Mouse (Mus musculus) CH12.LX (cell line): Measurements from ENCODE around the gene 1600014C23Rik. TPM values are rescaled to one million over a fixed set of nuclear protein-coding genes. Genes with fewer than 3 reads are reported as not detected.

ENCODE experiments used
- DNase-seq: peaks from one replicate; pipeline ENCODE4 v3.0.0-alpha.2; 2013; ENCODE audit errors: extremely low read depth
- H3K27ac ChIP-seq: 2 replicates; pipeline ENCODE4 v1.5.1; 2012; ENCODE audit warnings: low read depth, mild to moderate bottlenecking, control low read depth, moderate library complexity; ENCODE audit not compliant: insufficient read depth
- H3K27me3 ChIP-seq: replicated peaks from 2 replicates; pipeline ENCODE3; 2012; ENCODE audit warnings: inconsistent platforms
- H3K36me3 ChIP-seq, 2 experiments: replicated peaks in 1 of 2; 2 replicates each; pipeline versions ENCODE3 to v1.6.1; 2012; ENCODE audit warnings: inconsistent platforms in 1 of 2, low read length in 1 of 2, mild to moderate bottlenecking in 1 of 2, mixed read lengths in 1 of 2, moderate library complexity in 1 of 2; ENCODE audit not compliant: control insufficient read depth in 1 of 2, insufficient read depth in 1 of 2
- H3K4me1 ChIP-seq, 2 experiments: 2 replicates each; pipeline ENCODE4 v1.6.1; 2012; ENCODE audit warnings: inconsistent platforms in 1 of 2, moderate library complexity in 1 of 2; ENCODE audit not compliant: insufficient read depth in 2 of 2, control insufficient read depth in 1 of 2
- H3K4me2 ChIP-seq: 2 replicates; pipeline ENCODE4 v1.6.1; 2012; ENCODE audit warnings: low read depth, mild to moderate bottlenecking, control low read depth; ENCODE audit not compliant: poor library complexity, insufficient read depth, severe bottlenecking
- H3K4me3 ChIP-seq, 3 experiments: fragments of 150-350 bp in 1 of 3; sonication (generic) in 1 of 3; replicated peaks in 1 of 3; 2 replicates each; pipeline versions ENCODE3 to v1.5.1; 2011 to 2012; ENCODE audit warnings: low read depth in 2 of 3, low read length in 2 of 3, mild to moderate bottlenecking in 2 of 3, moderate library complexity in 2 of 3, control low read depth in 1 of 3, improper control_type of control experiment in 1 of 3, inconsistent platforms in 1 of 3, mixed read lengths in 1 of 3; ENCODE audit not compliant: poor library complexity in 1 of 3
- H3K79me2 ChIP-seq: replicated peaks from 2 replicates; pipeline ENCODE4 v1.6.1; 2012; ENCODE audit warnings: mild to moderate bottlenecking, moderate library complexity; ENCODE audit not compliant: control insufficient read depth, poor library complexity, insufficient read depth, severe bottlenecking; ENCODE audit errors: extremely low read depth
- H3K9ac ChIP-seq: 2 replicates; pipeline ENCODE4 v1.6.1; 2012; ENCODE audit warnings: low read depth, mild to moderate bottlenecking, control low read depth, moderate library complexity; ENCODE audit not compliant: insufficient read depth
- H3K9me3 ChIP-seq: replicated peaks from 2 replicates; pipeline ENCODE3; 2012; ENCODE audit warnings: low read length, inconsistent platforms, mixed read lengths
- BHLHE40 ChIP-seq: IDR thresholded peaks from 2 replicates; pipeline ENCODE4 v1.6.1; 2011; ENCODE audit warnings: mild to moderate bottlenecking, low read depth, low read length, improper control_type of control experiment
- CHD2 ChIP-seq: IDR thresholded peaks from 2 replicates; pipeline ENCODE4 v1.6.1; 2011; ENCODE audit warnings: low read length, improper control_type of control experiment
- CTCF ChIP-seq, 2 experiments: IDR thresholded peaks in 1 of 2; conservative IDR thresholded peaks in 1 of 2; 2 replicates each; pipeline ENCODE4 v1.5.1; 2011 to 2012; ENCODE audit warnings: low read depth in 2 of 2, low read length in 2 of 2, improper control_type of control experiment in 1 of 2, inconsistent platforms in 1 of 2, mild to moderate bottlenecking in 1 of 2, moderate library complexity in 1 of 2
- ELF1 ChIP-seq: IDR thresholded peaks from 2 replicates; pipeline ENCODE4 v1.6.1; 2014; ENCODE audit warnings: low read depth, mild to moderate bottlenecking, inconsistent platforms, low read length, improper control_type of control experiment
- EP300 ChIP-seq: IDR thresholded peaks from 2 replicates; pipeline ENCODE4 v1.6.1; 2011; ENCODE audit warnings: low read length, improper control_type of control experiment
- ETS1 ChIP-seq: conservative IDR thresholded peaks from 2 replicates; pipeline ENCODE4 v1.6.1; 2012; ENCODE audit warnings: low read depth, mild to moderate bottlenecking, inconsistent platforms, low read length, improper control_type of control experiment, moderate library complexity
- GABPA ChIP-seq: IDR thresholded peaks from 2 replicates; pipeline ENCODE4 v1.6.1; 2012; ENCODE audit warnings: low read depth, low read length, improper control_type of control experiment, inconsistent platforms; ENCODE audit not compliant: insufficient replicate concordance
- HCFC1 ChIP-seq: IDR thresholded peaks from 2 replicates; pipeline ENCODE4 v1.6.1; 2012; ENCODE audit warnings: low read depth, mild to moderate bottlenecking, inconsistent platforms, low read length, improper control_type of control experiment
- IRF4 ChIP-seq: IDR thresholded peaks from 2 replicates; pipeline ENCODE4 v1.6.1; 2014; ENCODE audit warnings: low read depth, mild to moderate bottlenecking, inconsistent platforms, low read length, improper control_type of control experiment
- JUN ChIP-seq: IDR thresholded peaks from 2 replicates; pipeline ENCODE4 v1.6.1; 2011; ENCODE audit warnings: low read depth, mild to moderate bottlenecking, low read length, improper control_type of control experiment, moderate library complexity; ENCODE audit not compliant: insufficient read depth
- JUND ChIP-seq: conservative IDR thresholded peaks from 2 replicates; pipeline ENCODE4 v1.6.1; 2011; ENCODE audit warnings: low read depth, low read length, improper control_type of control experiment
- KAT2A ChIP-seq: IDR thresholded peaks from 2 replicates; pipeline ENCODE4 v1.6.1; 2012; ENCODE audit warnings: low read length, improper control_type of control experiment, inconsistent platforms; ENCODE audit not compliant: insufficient replicate concordance
- MAX ChIP-seq: IDR thresholded peaks from 2 replicates; pipeline ENCODE4 v1.6.1; 2011; ENCODE audit warnings: low read length, improper control_type of control experiment
- MAZ ChIP-seq: IDR thresholded peaks from 2 replicates; pipeline ENCODE4 v1.6.1; 2012; ENCODE audit warnings: low read depth, mild to moderate bottlenecking, inconsistent platforms, low read length, improper control_type of control experiment, moderate library complexity
- MEF2A ChIP-seq: IDR thresholded peaks from 2 replicates; pipeline ENCODE4 v1.6.1; 2014; ENCODE audit warnings: low read depth, mild to moderate bottlenecking, inconsistent platforms, low read length, improper control_type of control experiment, borderline replicate concordance
- MXI1 ChIP-seq: IDR thresholded peaks from 2 replicates; pipeline ENCODE4 v1.6.1; 2011; ENCODE audit warnings: mild to moderate bottlenecking, low read depth, low read length, improper control_type of control experiment
- MYC ChIP-seq: IDR thresholded peaks from 2 replicates; pipeline ENCODE4 v1.6.1; 2011; ENCODE audit warnings: low read depth, mild to moderate bottlenecking, improper control_type of control experiment, low read length
- NRF1 ChIP-seq: IDR thresholded peaks from 2 replicates; pipeline ENCODE4 v1.6.1; 2014; ENCODE audit warnings: low read depth, mild to moderate bottlenecking, inconsistent platforms, low read length, improper control_type of control experiment, moderate library complexity
- RCOR1 ChIP-seq: conservative IDR thresholded peaks from 2 replicates; pipeline ENCODE4 v1.6.1; 2012; ENCODE audit warnings: low read depth, mild to moderate bottlenecking, inconsistent platforms, low read length, improper control_type of control experiment
- SIN3A ChIP-seq: IDR thresholded peaks from 2 replicates; pipeline ENCODE4 v1.6.1; 2012; ENCODE audit warnings: low read length, improper control_type of control experiment, inconsistent platforms
- SMC3 ChIP-seq: IDR thresholded peaks from 2 replicates; pipeline ENCODE4 v1.6.1; 2011; ENCODE audit warnings: low read depth, low read length, improper control_type of control experiment
- TCF12 ChIP-seq: IDR thresholded peaks from 2 replicates; pipeline ENCODE4 v1.6.1; 2014; ENCODE audit warnings: low read depth, mild to moderate bottlenecking, inconsistent platforms, low read length, improper control_type of control experiment
- USF2 ChIP-seq: conservative IDR thresholded peaks from 2 replicates; pipeline ENCODE4 v1.6.1; 2011; ENCODE audit warnings: low read depth, low read length, improper control_type of control experiment
- ZMIZ1 ChIP-seq: IDR thresholded peaks from 2 replicates; pipeline ENCODE4 v1.6.1; 2012; ENCODE audit warnings: low read depth, mild to moderate bottlenecking, inconsistent platforms, low read length, improper control_type of control experiment
- dilution Hi-C: fragments of 300-500 bp; cut with MboI; formaldehyde crosslinking; loops from 2 replicates; pipeline ENCODE4 v1.14.3; 2020; ENCODE audit warnings: low sequenced_read_pairs; ENCODE audit not compliant: extremely low pct_unique_long_range_greater_than_20kb, extremely low pct_ligation_motif_present
- in situ Hi-C: fragments of 300-500 bp; cut with MboI; formaldehyde crosslinking; loops from 3 replicates; pipeline ENCODE4 v1.14.3; 2019; ENCODE audit warnings: low sequenced_read_pairs, low pct_ligation_motif_present, low pct_unique_long_range_greater_than_20kb, mixed read lengths
- polyA plus RNA-seq: library from polyadenylated mRNA; unstranded; fragments of >175 nt; gene quantifications from 2 replicates; pipeline ENCODE4 v1.2.1, GENCODE M21; 2012; ENCODE audit warnings: low read depth; ENCODE audit not compliant: insufficient read length
- total RNA-seq, 2 experiments: library from RNA; depleted of rRNA; stranded (reverse); fragments of 300-350 nt in 1 of 2; fragments of >200 nt in 1 of 2; gene quantifications; 2 replicates each; pipeline ENCODE4 v1.2.3; 2012 to 2014

Gene 1600014C23Rik
- total and polyA plus RNA-seq, 3 experiments: 0.38 TPM; not detected in 2

DNA sequence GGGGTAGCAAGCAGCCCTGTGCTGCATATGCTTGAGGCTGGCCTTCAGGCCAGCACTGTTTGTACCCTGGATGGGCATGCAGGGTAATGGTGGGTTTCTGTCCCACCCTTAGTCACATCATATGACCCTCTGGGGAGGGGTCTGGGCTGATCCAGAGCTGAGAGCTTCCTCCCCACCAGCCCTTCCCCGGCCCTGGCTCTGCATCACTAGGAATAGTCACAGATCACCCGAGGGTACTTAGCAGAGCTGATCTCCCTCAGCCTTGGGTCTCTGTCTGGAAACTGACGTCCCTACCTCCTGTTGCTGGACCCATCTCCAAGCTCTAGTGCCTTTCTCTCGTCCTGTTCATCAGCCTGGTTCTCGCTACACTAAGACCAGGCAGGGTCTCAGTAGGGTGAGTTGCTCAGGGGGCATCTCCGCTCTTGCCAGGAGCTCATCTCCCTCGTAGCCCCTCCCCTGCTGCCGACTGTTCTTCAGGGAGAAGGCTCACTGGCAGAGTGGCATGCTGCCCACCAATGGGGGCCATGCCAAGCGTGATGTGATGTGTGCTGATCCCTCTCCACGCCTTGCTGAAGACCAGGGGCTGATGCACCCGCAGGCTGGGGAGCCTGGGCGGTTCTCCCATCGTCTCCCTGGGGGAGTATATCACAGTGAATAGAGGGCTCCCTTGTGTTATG lies 20.7 kb upstream of the 1600014C23Rik start (continued):
- TF ChIP-seq BHLHE40: no peak

DNA sequence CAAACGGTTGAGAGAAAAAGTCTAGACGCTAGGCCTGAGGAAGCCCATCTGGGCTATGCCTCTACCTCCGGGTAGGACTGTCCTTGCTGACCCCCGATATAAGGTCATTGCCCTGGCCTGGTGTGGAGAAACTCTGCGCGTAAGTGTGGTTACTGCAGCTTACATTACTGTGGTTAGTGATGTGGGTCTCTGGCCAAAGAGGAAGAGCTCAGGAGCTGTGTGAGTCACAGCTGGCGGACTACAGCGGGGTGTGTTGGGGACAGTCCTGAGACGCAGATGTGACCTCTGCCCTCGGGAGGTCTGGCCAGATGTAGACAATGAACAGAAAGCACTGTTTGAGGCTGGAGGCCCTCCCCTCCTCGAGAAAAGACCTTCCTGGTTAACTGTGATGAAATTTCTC lies 19.0 kb upstream of the 1600014C23Rik start:
- DNase-seq: no peak
- Histone ChIP-seq H3K27me3 (peaks cover 76% of the 10 kb centered on the region), H3K79me2 (no peaks in the 10 kb centered on the region), H3K27ac (no peak overlapping the region), H3K4me3 (no peak overlapping the region), H3K36me3 (no peaks in the 10 kb centered on the region), H3K9ac (no peak overlapping the region), H3K4me2 (peak overlapping the region; percentile 26; the same call in 1 of the 2 replicates), H3K4me1 (peaks cover 15 to 22% of the 10 kb centered on the region in 2 experiments), H3K9me3 (peaks cover 10% of the 10 kb centered on the region)
- dilution Hi-C loops: no loop called here
- TF ChIP-seq CTCF (conservative IDR thresholded peaks at IDR 0.05 in 1 of 2, IDR thresholded peaks at IDR 0.05 in 1 of 2; ENCODE audit: low read depth in 2 of 2, low read length in 2 of 2): no peak
- peak; percentile 61 for TF ChIP-seq ELF1
- peak; percentile 72 for TF ChIP-seq IRF4
- TF ChIP-seq ETS1: peak; percentile 77
- TF ChIP-seq MYC: no peak
- no peak; the same call in 1 of the 2 replicates for TF ChIP-seq RCOR1
- TF ChIP-seq NRF1: peak; percentile 38; the same call in 1 of the 2 replicates
- peak; percentile 72 for TF ChIP-seq EP300
- no peak for TF ChIP-seq USF2
- TF ChIP-seq ZMIZ1: 0 out of 2 replicates have a peak, but pooled peaks have one; percentile 18
- peak; percentile 62; the same call in 1 of the 2 replicates for TF ChIP-seq MEF2A
- TF ChIP-seq SMC3: no peak
- no peak for TF ChIP-seq JUND
- TF ChIP-seq BHLHE40: peak; percentile 68
- no peak for TF ChIP-seq JUN
- peak; percentile 98 for TF ChIP-seq TCF12
- peak; percentile 82; the same call in 1 of the 2 replicates for TF ChIP-seq MAZ
- no peak for TF ChIP-seq KAT2A
- TF ChIP-seq MAX: 0 out of 2 replicates have a peak, but pooled peaks have one; percentile 25
- 0 out of 2 replicates have a peak, but pooled peaks have one; percentile 10 for TF ChIP-seq HCFC1
- TF ChIP-seq CHD2: no peak
- no peak for TF ChIP-seq GABPA
- peak; percentile 52; the same call in 1 of the 2 replicates for TF ChIP-seq SIN3A
- TF ChIP-seq MXI1: no peak
- in situ Hi-C loops: no loop called here
